8 mouse cellular contexts compared by ENCODE assay signal in genomic region chr8:107002532-107002931, GRCm38 (mm10). TPM values are rescaled to one million over a fixed set of nuclear protein-coding genes. Genes with fewer than 3 reads are reported as not detected.
DNase-seq lines count a peak whose midpoint lies in the region; ATAC-seq and TF ChIP-seq lines count a peak whose summit lies in the region.

No protein-coding gene starts in this region.

- peak; percentile 92 to 95 for DNase-seq in heart, postnatal 10 days
- DNase-seq in large intestine, adult 2 months (ENCODE audit: low read depth, low spot score), result peak; percentile 64
- DNase-seq in neural tube, embryonic 11.5 days (ENCODE audit: low spot score), result peak; percentile 82

- WGBS in large intestine, adult 2 months, result 10% methylated on average over 5 of the region's 5 CpGs
- WGBS in liver, embryonic 15.5 days (ENCODE audit: insufficient replicate concordance), result 26% methylated on average over 5 of the region's 5 CpGs
- 46% methylated on average over 5 of the region's 5 CpGs for WGBS in neural tube, embryonic 11.5 days
- WGBS in stomach, embryonic 16.5 days, result 19% methylated on average over 5 of the region's 5 CpGs

- peak; percentile 98 for TF ChIP-seq CTCF in bone marrow macrophage, adult 2 months (IDR thresholded peaks at IDR 0.05; ENCODE audit: low read depth, low read length)

- H3K9me3 ChIP-seq in liver, embryonic 15.5 days (replicated peaks), result no peaks in the 10 kb centered on the region
- H3K9me3 ChIP-seq in neural tube, embryonic 11.5 days (ENCODE audit: control insufficient read depth, low read length), result no peaks in the 10 kb centered on the region
- no peaks in the 10 kb centered on the region for H3K9me3 ChIP-seq in stomach, embryonic 16.5 days (replicated peaks; ENCODE audit: control insufficient read depth, low read length)

- no peak for TF ChIP-seq POLR2A in bone marrow macrophage, adult 2 months (IDR thresholded peaks at IDR 0.05; ENCODE audit: borderline replicate concordance, low read depth, low read length)

- no peak overlapping the region for H3K4me3 ChIP-seq in bone marrow macrophage, adult 2 months (ENCODE audit: insufficient read depth, low read length)
- H3K4me3 ChIP-seq in liver, embryonic 15.5 days (replicated peaks), result no peak overlapping the region
- no peak overlapping the region for H3K4me3 ChIP-seq in neural tube, embryonic 11.5 days (ENCODE audit: low read depth, low read length)
- H3K4me3 ChIP-seq in stomach, embryonic 16.5 days (replicated peaks; ENCODE audit: low read length), result no peak overlapping the region

- intact Hi-C loops in heart, postnatal 10 days (cut with DNase I), result loop anchor here (1.0 to 5.0 kb wide), 3 partner anchors 74 to 285 kb away; no protein-coding TSS in a partner anchor

- no peak overlapping the region for H3K9ac ChIP-seq in liver, embryonic 15.5 days
- H3K9ac ChIP-seq in neural tube, embryonic 11.5 days (ENCODE audit: low read length), result no peak overlapping the region
- no peak overlapping the region for H3K9ac ChIP-seq in stomach, embryonic 16.5 days (ENCODE audit: low read length)

- peak; percentile 100 for ATAC-seq in CD4-positive, CD25-positive, alpha-beta regulatory T cell, adult 4 months
- ATAC-seq in erythroblast, adult 5-6 weeks (replicated peaks; ENCODE audit: low FRiP score, poor library complexity, severe bottlenecking), result peak; percentile 91
- ATAC-seq in liver, embryonic 15.5 days (ENCODE audit: insufficient read depth), result peak; percentile 37; the same call in 1 of the 2 replicates
- no peak for ATAC-seq in neural tube, embryonic 11.5 days (ENCODE audit: insufficient read depth, low FRiP score, low TSS enrichment)
- ATAC-seq in stomach, embryonic 16.5 days (ENCODE audit: insufficient read depth, low FRiP score), result peak; percentile 91

- H3K36me3 ChIP-seq in liver, embryonic 15.5 days (replicated peaks), result no peaks in the 10 kb centered on the region
- H3K36me3 ChIP-seq in neural tube, embryonic 11.5 days (ENCODE audit: control insufficient read depth, insufficient read depth, low read length), result no peaks in the 10 kb centered on the region
- peaks cover 3% of the 10 kb centered on the region; the same call in 1 of the 2 replicates for H3K36me3 ChIP-seq in stomach, embryonic 16.5 days (ENCODE audit: control insufficient read depth, insufficient read depth, low read length)

- no peak overlapping the region for H3K27ac ChIP-seq in bone marrow macrophage, adult 2 months (ENCODE audit: insufficient read depth, low read depth, low read length)
- H3K27ac ChIP-seq in liver, embryonic 15.5 days (replicated peaks), result no peak overlapping the region
- H3K27ac ChIP-seq in neural tube, embryonic 11.5 days (ENCODE audit: low read depth, low read length), result no peak overlapping the region
- no peak overlapping the region for H3K27ac ChIP-seq in stomach, embryonic 16.5 days (ENCODE audit: low read length)

- H3K4me1 ChIP-seq in bone marrow macrophage, adult 2 months (ENCODE audit: control insufficient read depth, insufficient read depth, low read length), result 0 out of 2 replicates have a peak, but pooled peaks cover 2% of the 10 kb centered on the region
- H3K4me1 ChIP-seq in liver, embryonic 15.5 days (replicated peaks), result 0 out of 2 replicates have a peak, but pooled peaks cover 8% of the 10 kb centered on the region
- no peaks in the 10 kb centered on the region for H3K4me1 ChIP-seq in neural tube, embryonic 11.5 days (ENCODE audit: control insufficient read depth, insufficient read depth, low read length)
- H3K4me1 ChIP-seq in stomach, embryonic 16.5 days (ENCODE audit: control insufficient read depth, insufficient read depth, low read length), result no peaks in the 10 kb centered on the region

- H3K4me2 ChIP-seq in liver, embryonic 15.5 days, result no peak overlapping the region
- no peak overlapping the region for H3K4me2 ChIP-seq in neural tube, embryonic 11.5 days (ENCODE audit: low read depth)
- H3K4me2 ChIP-seq in stomach, embryonic 16.5 days (ENCODE audit: low read depth, low read length), result no peak overlapping the region

- H3K27me3 ChIP-seq in liver, embryonic 15.5 days, result no peaks in the 10 kb centered on the region
- no peaks in the 10 kb centered on the region for H3K27me3 ChIP-seq in neural tube, embryonic 11.5 days (ENCODE audit: control insufficient read depth, insufficient read depth, low read length)
- H3K27me3 ChIP-seq in stomach, embryonic 16.5 days (ENCODE audit: control insufficient read depth, insufficient read depth, low read length), result no peaks in the 10 kb centered on the region

RNA-seq across cellular contexts. Expression of gene Vps4a, which starts 28.5 kb away (rescaled TPM):
- 10 to 100 TPM; 33.4 to 34.1 TPM for polyA plus RNA-seq in CD4-positive, CD25-positive, alpha-beta regulatory T cell, adult 4 months (2017; shearing (Covaris generic))
- polyA plus RNA-seq in bone marrow macrophage, adult 2 months (2012; ENCODE audit: insufficient read depth, insufficient read length, missing spikeins), result 41.0 and 42.1 TPM in 2 replicates
- total RNA-seq in erythroblast, adult 5-6 weeks (2015; ENCODE audit: low replicate concordance), result 10.2 and 12.1 TPM in 2 replicates
- 9.1 and 10.7 TPM in 2 replicates for total RNA-seq in erythroblast, adult 5-6 weeks (2017; ENCODE audit: low replicate concordance)
- total RNA-seq in heart, postnatal 10 days (2021), result 10 to 100 TPM; 59.8 to 61.4 TPM
- 24.0 and 25.8 TPM in 2 replicates for polyA plus RNA-seq in large intestine, adult 2 months (2012; rRNA removed)
- polyA plus RNA-seq in liver, embryonic 15.5 days (2015; fragmentation: Nextera tagmentation; extraction: Ambion mirVana), result 20.1 and 23.7 TPM in 2 replicates
- polyA plus RNA-seq in neural tube, embryonic 11.5 days (2014; fragmentation: Nextera tagmentation; extraction: Ambion mirVana), result 100 and 105 TPM in 2 replicates
- 60.6 and 62.1 TPM in 2 replicates for polyA plus RNA-seq in stomach, embryonic 16.5 days (2015; fragmentation: Nextera tagmentation; extraction: Ambion mirVana)

RNA-seq across cellular contexts. Expression of gene Pdf, which starts 45.9 kb away (rescaled TPM):
- polyA plus RNA-seq in CD4-positive, CD25-positive, alpha-beta regulatory T cell, adult 4 months (2017; shearing (Covaris generic)), result 1 to 10 TPM in 1 of 2 experiments, under 1 TPM in 1; 0.85 to 1.3 TPM
- polyA plus RNA-seq in bone marrow macrophage, adult 2 months (2012; ENCODE audit: insufficient read depth, insufficient read length, missing spikeins), result 1.7 and 2.4 TPM in 2 replicates
- total RNA-seq in erythroblast, adult 5-6 weeks (2015; ENCODE audit: low replicate concordance), result 4.4 and 7.9 TPM in 2 replicates
- total RNA-seq in erythroblast, adult 5-6 weeks (2017; ENCODE audit: low replicate concordance), result 9.3 and 10.7 TPM in 2 replicates
- total RNA-seq in heart, postnatal 10 days (2021), result 10 to 100 TPM; 43.4 to 53.1 TPM
- polyA plus RNA-seq in large intestine, adult 2 months (2012; rRNA removed), result 18.0 and 21.9 TPM in 2 replicates
- polyA plus RNA-seq in liver, embryonic 15.5 days (2015; fragmentation: Nextera tagmentation; extraction: Ambion mirVana), result 16.5 and 19.2 TPM in 2 replicates
- polyA plus RNA-seq in neural tube, embryonic 11.5 days (2014; fragmentation: Nextera tagmentation; extraction: Ambion mirVana), result 43.5 and 44.8 TPM in 2 replicates
- 35.3 and 35.7 TPM in 2 replicates for polyA plus RNA-seq in stomach, embryonic 16.5 days (2015; fragmentation: Nextera tagmentation; extraction: Ambion mirVana)

RNA-seq across cellular contexts. Expression of gene Cog8, which starts 54.0 kb away (rescaled TPM):
- polyA plus RNA-seq in CD4-positive, CD25-positive, alpha-beta regulatory T cell, adult 4 months (2017; shearing (Covaris generic)), result 1 to 10 TPM; 7.6 to 8.7 TPM
- 24.0 and 27.8 TPM in 2 replicates for polyA plus RNA-seq in bone marrow macrophage, adult 2 months (2012; ENCODE audit: insufficient read depth, insufficient read length, missing spikeins)
- total RNA-seq in erythroblast, adult 5-6 weeks (2015; ENCODE audit: low replicate concordance), result 4.2 and 10.7 TPM in 2 replicates
- 3.6 and 8.9 TPM in 2 replicates for total RNA-seq in erythroblast, adult 5-6 weeks (2017; ENCODE audit: low replicate concordance)
- 10 to 100 TPM; 18.9 to 22.1 TPM for total RNA-seq in heart, postnatal 10 days (2021)
- polyA plus RNA-seq in large intestine, adult 2 months (2012; rRNA removed), result 28.5 and 33.1 TPM in 2 replicates
- polyA plus RNA-seq in liver, embryonic 15.5 days (2015; fragmentation: Nextera tagmentation; extraction: Ambion mirVana), result 17.9 and 19.8 TPM in 2 replicates
- 42.4 and 42.8 TPM in 2 replicates for polyA plus RNA-seq in neural tube, embryonic 11.5 days (2014; fragmentation: Nextera tagmentation; extraction: Ambion mirVana)
- 24.8 and 27.1 TPM in 2 replicates for polyA plus RNA-seq in stomach, embryonic 16.5 days (2015; fragmentation: Nextera tagmentation; extraction: Ambion mirVana)

RNA-seq across cellular contexts. Expression of gene Nip7, which starts 54.1 kb away (rescaled TPM):
- polyA plus RNA-seq in CD4-positive, CD25-positive, alpha-beta regulatory T cell, adult 4 months (2017; shearing (Covaris generic)), result 10 to 100 TPM; 63.5 to 84.9 TPM
- 23.4 and 31.0 TPM in 2 replicates for polyA plus RNA-seq in bone marrow macrophage, adult 2 months (2012; ENCODE audit: insufficient read depth, insufficient read length, missing spikeins)
- total RNA-seq in erythroblast, adult 5-6 weeks (2015; ENCODE audit: low replicate concordance), result 19.4 and 22.5 TPM in 2 replicates
- total RNA-seq in erythroblast, adult 5-6 weeks (2017; ENCODE audit: low replicate concordance), result 5.0 and 8.9 TPM in 2 replicates
- 10 to 100 TPM; 24.9 to 28.8 TPM for total RNA-seq in heart, postnatal 10 days (2021)
- 28.4 and 31.3 TPM in 2 replicates for polyA plus RNA-seq in large intestine, adult 2 months (2012; rRNA removed)
- polyA plus RNA-seq in liver, embryonic 15.5 days (2015; fragmentation: Nextera tagmentation; extraction: Ambion mirVana), result 33.9 and 37.4 TPM in 2 replicates
- polyA plus RNA-seq in neural tube, embryonic 11.5 days (2014; fragmentation: Nextera tagmentation; extraction: Ambion mirVana), result 86.1 and 88.8 TPM in 2 replicates
- 63.5 and 79.8 TPM in 2 replicates for polyA plus RNA-seq in stomach, embryonic 16.5 days (2015; fragmentation: Nextera tagmentation; extraction: Ambion mirVana)
